Mouse (Mus musculus): ENCODE measurements around the gene Pdzd2. TPM values are rescaled to one million over a fixed set of nuclear protein-coding genes. Genes with fewer than 3 reads are reported as not detected.

Gene Pdzd2
- polyA plus RNA-seq, 1 experiment = 1.7 TPM

- no peak for DNase-seq (ENCODE audit: low read depth in 1 of 2, low spot score in 2 of 2)
- no peaks in the 10 kb centered on the region for H3K36me3 ChIP-seq (ENCODE audit: control insufficient read depth, insufficient read depth, low read length)
- WGBS = 92% methylated on average over 2 of the region's 2 CpGs
- no peak for TF ChIP-seq POLR2A (IDR thresholded peaks at IDR 0.05; ENCODE audit: low read depth, low read length)
- no peak for TF ChIP-seq CTCF (IDR thresholded peaks at IDR 0.05; ENCODE audit: extremely low read depth, insufficient read depth, insufficient read length, insufficient replicate concordance)
- H3K4me3 ChIP-seq (ENCODE audit: extremely low read depth, insufficient read depth, insufficient read length) = no peak overlapping the region
- H3K27ac ChIP-seq (ENCODE audit: insufficient read depth, low read length) = no peak overlapping the region
- H3K27me3 ChIP-seq (ENCODE audit: control insufficient read depth, insufficient read depth, low read length) = no peaks in the 10 kb centered on the region
- H3K4me1 ChIP-seq (ENCODE audit: control insufficient read depth, insufficient read depth, insufficient read length) = no peaks in the 10 kb centered on the region
Measured at GRCm38 (mm10) chr15:12488316-12488715, 251.4 kb downstream of the Pdzd2 start.

- no peaks in the 10 kb centered on the region for H3K4me1 ChIP-seq (ENCODE audit: control insufficient read depth, insufficient read depth, insufficient read length)
- WGBS = 66% methylated on average over 5 of the region's 5 CpGs
- H3K27ac ChIP-seq (ENCODE audit: insufficient read depth, low read length) = no peak overlapping the region
- H3K36me3 ChIP-seq (ENCODE audit: control insufficient read depth, insufficient read depth, low read length) = no peaks in the 10 kb centered on the region
- DNase-seq (ENCODE audit: low read depth in 1 of 2, low spot score in 2 of 2) = no peak
- no peaks in the 10 kb centered on the region for H3K27me3 ChIP-seq (ENCODE audit: control insufficient read depth, insufficient read depth, low read length)
- TF ChIP-seq POLR2A (IDR thresholded peaks at IDR 0.05; ENCODE audit: low read depth, low read length) = no peak
- no peak for TF ChIP-seq CTCF (IDR thresholded peaks at IDR 0.05; ENCODE audit: extremely low read depth, insufficient read depth, insufficient read length, insufficient replicate concordance)
- H3K4me3 ChIP-seq (ENCODE audit: extremely low read depth, insufficient read depth, insufficient read length) = no peak overlapping the region
Measured at GRCm38 (mm10) chr15:12481261-12481660, 258.5 kb downstream of the Pdzd2 start.

GRCm38 (mm10) chr15:12480369-12480768 is 259.4 kb downstream of the Pdzd2 start:
- TF ChIP-seq CTCF (IDR thresholded peaks at IDR 0.05; ENCODE audit: extremely low read depth, insufficient read depth, insufficient read length, insufficient replicate concordance) = no peak
- no peak for TF ChIP-seq POLR2A (IDR thresholded peaks at IDR 0.05; ENCODE audit: low read depth, low read length)
- Histone ChIP-seq H3K36me3 (ENCODE audit: control insufficient read depth, insufficient read depth, low read length) (no peaks in the 10 kb centered on the region), H3K4me3 (ENCODE audit: extremely low read depth, insufficient read depth, insufficient read length) (no peak overlapping the region), H3K27me3 (ENCODE audit: control insufficient read depth, insufficient read depth, low read length) (no peaks in the 10 kb centered on the region), H3K27ac (ENCODE audit: insufficient read depth, low read length) (no peak overlapping the region), H3K4me1 (ENCODE audit: control insufficient read depth, insufficient read depth, insufficient read length) (no peaks in the 10 kb centered on the region)
- WGBS = 86% methylated on average over 3 of the region's 3 CpGs
- DNase-seq (ENCODE audit: low read depth in 1 of 2, low spot score in 2 of 2) = no peak

GRCm38 (mm10) chr15:12479326-12479725 is 260.4 kb downstream of the Pdzd2 start:
- DNase-seq (ENCODE audit: low read depth in 1 of 2, low spot score in 2 of 2) = no peak
- WGBS = 51% methylated on average over 5 of the region's 5 CpGs

GRCm38 (mm10) chr15:12473596-12473995 is 266.1 kb downstream of the Pdzd2 start:
- no peak for DNase-seq (ENCODE audit: low read depth in 1 of 2, low spot score in 2 of 2)
- Histone ChIP-seq H3K27me3 (ENCODE audit: control insufficient read depth, insufficient read depth, low read length) (no peaks in the 10 kb centered on the region), H3K4me1 (ENCODE audit: control insufficient read depth, insufficient read depth, insufficient read length) (no peaks in the 10 kb centered on the region), H3K27ac (ENCODE audit: insufficient read depth, low read length) (no peak overlapping the region), H3K4me3 (ENCODE audit: extremely low read depth, insufficient read depth, insufficient read length) (no peak overlapping the region), H3K36me3 (ENCODE audit: control insufficient read depth, insufficient read depth, low read length) (no peaks in the 10 kb centered on the region)
- WGBS = 82% methylated on average over 7 of the region's 7 CpGs
- no peak for TF ChIP-seq CTCF (IDR thresholded peaks at IDR 0.05; ENCODE audit: extremely low read depth, insufficient read depth, insufficient read length, insufficient replicate concordance)
- TF ChIP-seq POLR2A (IDR thresholded peaks at IDR 0.05; ENCODE audit: low read depth, low read length) = no peak

More at GRCm38 (mm10) chr15:12479326-12479725, 260.4 kb downstream of the Pdzd2 start:
- no peak for TF ChIP-seq CTCF (IDR thresholded peaks at IDR 0.05; ENCODE audit: extremely low read depth, insufficient read depth, insufficient read length, insufficient replicate concordance)
- no peak for TF ChIP-seq POLR2A (IDR thresholded peaks at IDR 0.05; ENCODE audit: low read depth, low read length)
- Histone ChIP-seq H3K27ac (ENCODE audit: insufficient read depth, low read length) (no peak overlapping the region), H3K4me3 (ENCODE audit: extremely low read depth, insufficient read depth, insufficient read length) (no peak overlapping the region), H3K36me3 (ENCODE audit: control insufficient read depth, insufficient read depth, low read length) (no peaks in the 10 kb centered on the region), H3K27me3 (ENCODE audit: control insufficient read depth, insufficient read depth, low read length) (no peaks in the 10 kb centered on the region), H3K4me1 (ENCODE audit: control insufficient read depth, insufficient read depth, insufficient read length) (no peaks in the 10 kb centered on the region)

- no peak for DNase-seq (ENCODE audit: low read depth in 1 of 2, low spot score in 2 of 2)
- Histone ChIP-seq H3K27me3 (ENCODE audit: control insufficient read depth, insufficient read depth, low read length) (no peaks in the 10 kb centered on the region), H3K4me1 (ENCODE audit: control insufficient read depth, insufficient read depth, insufficient read length) (no peaks in the 10 kb centered on the region), H3K36me3 (ENCODE audit: control insufficient read depth, insufficient read depth, low read length) (no peaks in the 10 kb centered on the region), H3K4me3 (ENCODE audit: extremely low read depth, insufficient read depth, insufficient read length) (no peak overlapping the region), H3K27ac (ENCODE audit: insufficient read depth, low read length) (no peak overlapping the region)
- TF ChIP-seq POLR2A (IDR thresholded peaks at IDR 0.05; ENCODE audit: low read depth, low read length) (no peak), CTCF (IDR thresholded peaks at IDR 0.05; ENCODE audit: extremely low read depth, insufficient read depth, insufficient read length, insufficient replicate concordance) (no peak)
- 85% methylated on average over 4 of the region's 4 CpGs for WGBS
Measured at GRCm38 (mm10) chr15:12472646-12473045, 267.1 kb downstream of the Pdzd2 start.

GRCm38 (mm10) chr15:12470900-12471838 is 268.6 kb downstream of the Pdzd2 start:
- Histone ChIP-seq H3K4me1 (ENCODE audit: control insufficient read depth, insufficient read depth, insufficient read length) (no peaks in the 10 kb centered on the region), H3K27me3 (ENCODE audit: control insufficient read depth, insufficient read depth, low read length) (no peaks in the 10 kb centered on the region), H3K27ac (ENCODE audit: insufficient read depth, low read length) (no peak overlapping the region), H3K36me3 (ENCODE audit: control insufficient read depth, insufficient read depth, low read length) (no peaks in the 10 kb centered on the region), H3K4me3 (ENCODE audit: extremely low read depth, insufficient read depth, insufficient read length) (no peak overlapping the region)
- DNase-seq (ENCODE audit: low read depth in 1 of 2, low spot score in 2 of 2) = no peak
- WGBS = 91% methylated on average over 15 of the region's 15 CpGs
- TF ChIP-seq POLR2A (IDR thresholded peaks at IDR 0.05; ENCODE audit: low read depth, low read length) (no peak), CTCF (IDR thresholded peaks at IDR 0.05; ENCODE audit: extremely low read depth, insufficient read depth, insufficient read length, insufficient replicate concordance) (no peak)

Data from spleen, adult 2 months (tissue).